In the genomic region with DNA sequence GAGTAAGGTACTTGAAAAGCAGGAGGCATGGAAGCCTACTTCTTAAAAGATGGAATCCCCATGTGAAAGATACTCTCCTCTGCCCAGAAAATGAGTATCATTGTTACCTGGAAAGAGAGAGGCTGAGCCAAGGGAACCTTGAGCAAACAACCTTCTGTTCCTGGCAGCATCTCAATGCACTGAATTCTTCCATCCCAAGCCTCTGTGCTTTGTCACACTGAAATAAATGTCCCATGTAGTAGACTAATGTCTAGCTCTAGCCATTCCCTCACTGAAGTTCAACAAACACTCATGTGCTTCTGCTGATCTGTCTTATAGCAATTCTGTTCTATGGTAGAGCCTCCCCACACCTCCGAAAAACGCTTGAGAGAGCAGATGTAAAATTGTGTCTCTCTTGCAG, we compare ENCODE assay signal across 20 mouse cellular contexts.
"Had no signal": no experiment of that assay in that cellular context is flagged by ENCODE, and none has a peak within 500 bp of the region (broad histone marks: within the 10 kb centered on the region; RNA-seq: fewer than 3 reads in every experiment).

No protein-coding gene starts in this region.

- DNase-seq: kidney, adult 11 months; kidney, adult 8-10 months; liver; lung, adult 18-20 months; lung, postnatal 10 days; lung, postnatal 36 days; midbrain, embryonic 14.5 days; right cerebral cortex, adult 18-20 months; right cerebral cortex, postnatal 14 days; right cerebral cortex, postnatal 4 days; thymus, adult 2 months; thymus, postnatal 25 days had no signal

- ATAC-seq: liver, embryonic 12.5 days had no signal

- H3K27me3 ChIP-seq: liver, embryonic 12.5 days; liver, embryonic 15.5 days; lung, embryonic 15.5 days; megakaryocyte, embryonic 14.5 days; neural tube, embryonic 12.5 days; neural tube, embryonic 15.5 days had no signal

- H3K9ac ChIP-seq: liver, embryonic 12.5 days; liver, embryonic 15.5 days; lung, embryonic 15.5 days; neural tube, embryonic 12.5 days; neural tube, embryonic 15.5 days had no signal

- H3K4me2 ChIP-seq: liver, embryonic 12.5 days; liver, embryonic 15.5 days; lung, embryonic 15.5 days; neural tube, embryonic 12.5 days; neural tube, embryonic 15.5 days had no signal

- H3K4me3 ChIP-seq: liver, embryonic 12.5 days; liver, embryonic 15.5 days; lung, embryonic 15.5 days; megakaryocyte, embryonic 14.5 days; midbrain, embryonic 10.5 days; neural tube, embryonic 12.5 days; neural tube, embryonic 15.5 days had no signal

- H3K4me1 ChIP-seq: liver, embryonic 12.5 days; liver, embryonic 15.5 days; megakaryocyte, embryonic 14.5 days; neural tube, embryonic 12.5 days had no signal

- H3K27ac ChIP-seq: liver, embryonic 12.5 days; liver, embryonic 15.5 days; lung, embryonic 15.5 days; midbrain, embryonic 10.5 days; neural tube, embryonic 12.5 days; neural tube, embryonic 15.5 days; stomach, postnatal 0 days had no signal

- H3K9me3 ChIP-seq: liver, embryonic 12.5 days; liver, embryonic 15.5 days; lung, embryonic 15.5 days; megakaryocyte, embryonic 14.5 days; midbrain, embryonic 10.5 days; neural tube, embryonic 12.5 days; neural tube, embryonic 15.5 days had no signal

- H3K36me3 ChIP-seq: liver, embryonic 12.5 days; liver, embryonic 15.5 days; lung, embryonic 15.5 days; midbrain, embryonic 10.5 days; neural tube, embryonic 12.5 days; neural tube, embryonic 15.5 days had no signal
